Mouse (Mus musculus) spleen, adult 10 weeks (tissue): Measurements from ENCODE around the gene Rnase12. TPM values are rescaled to one million over a fixed set of nuclear protein-coding genes. Genes with fewer than 3 reads are reported as not detected.

Experiments used
- polyA plus RNA-seq: library from polyadenylated mRNA; stranded (reverse); fragments of 350-450 nt; fragmentation: Illumina TruSeq; extraction: RNeasy Lipid Tissue Mini Kit (QIAGEN cat#74804); gene quantifications from one replicate; pipeline ENCODE4 v1.2.3, GENCODE M21; 2015; ENCODE audit warnings: low replicate concordance; ENCODE audit not compliant: insufficient read depth

Rnase12 gene
- 4.4 TPM for polyA plus RNA-seq

DNA sequence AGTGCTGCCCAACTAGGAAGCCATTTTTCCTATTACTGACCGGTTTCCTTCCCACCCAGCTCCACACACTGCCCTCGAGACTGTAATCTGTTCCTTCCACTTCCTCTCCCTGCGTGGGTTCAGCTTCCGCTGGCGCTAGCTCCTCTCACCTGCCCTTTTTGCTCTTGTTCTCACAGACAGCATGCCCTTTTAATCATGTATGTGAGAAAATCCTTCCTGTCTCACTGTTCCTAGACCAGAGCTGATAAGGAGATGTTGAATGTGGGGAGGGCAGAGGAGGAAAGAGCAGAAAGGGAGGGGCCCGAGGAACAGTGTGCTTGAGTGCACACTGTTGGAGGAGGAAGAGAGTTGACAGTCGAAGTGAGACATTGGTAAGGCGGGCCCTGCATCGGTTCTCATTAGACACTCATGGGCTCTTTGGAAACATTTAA, at the start of gene Rnase12:
Rnase12 (minus strand) TSS at position 261 of the 431 bp plus-strand sequence.

DNA sequence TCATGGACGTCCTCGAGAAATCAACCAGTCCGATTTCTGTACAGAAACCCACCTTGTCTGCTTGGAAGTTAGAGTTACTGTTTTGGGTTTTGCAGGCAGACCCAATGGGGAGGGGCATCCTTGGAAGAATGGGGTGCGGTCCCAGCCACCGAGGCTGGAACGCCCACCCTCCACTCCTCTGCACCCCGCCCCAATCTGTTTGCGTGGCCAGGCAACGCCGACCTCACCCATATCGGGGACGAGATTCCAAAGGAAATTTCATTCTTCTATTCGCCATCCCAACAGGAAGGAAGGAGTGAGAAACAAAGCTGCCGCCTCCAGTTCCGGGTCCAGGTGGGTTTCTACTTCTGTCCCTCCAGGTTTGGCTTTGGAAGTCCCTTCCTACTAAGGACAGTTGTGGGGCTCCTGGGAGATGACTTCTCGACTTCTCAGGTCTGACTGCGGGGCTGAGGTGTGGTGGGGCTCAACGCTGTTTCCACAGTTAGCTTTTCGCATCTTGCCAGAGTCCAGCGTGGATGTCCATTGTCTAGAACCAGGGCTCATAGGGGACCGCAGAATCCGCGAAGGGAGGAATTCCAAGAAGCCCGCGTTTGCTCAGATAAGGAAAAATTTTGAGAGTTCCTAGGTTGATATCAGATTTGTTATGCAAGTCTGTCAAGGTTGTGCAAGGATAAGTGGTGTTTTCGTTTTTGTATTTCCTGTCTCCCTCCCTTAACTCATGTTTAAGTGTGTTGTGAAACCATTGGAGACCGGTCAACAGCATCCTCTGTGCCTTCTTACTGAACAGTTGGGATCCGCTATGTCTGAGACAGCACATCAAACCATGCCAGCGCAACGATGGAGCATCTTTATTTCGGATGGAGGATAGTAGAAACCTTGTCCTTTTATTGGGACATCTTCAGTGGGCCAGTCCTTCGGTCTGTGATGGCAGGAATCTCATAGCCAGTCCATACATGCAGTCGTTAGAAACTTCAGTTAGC, 33.8 kb upstream of the Rnase12 start, which contains the start of the genes Rnase4 and Ang:
Rnase4 (plus strand) TSS at position 157 of the 980 bp plus-strand sequence.
Ang (plus strand) TSS at position 230 of the 980 bp plus-strand sequence.

DNA sequence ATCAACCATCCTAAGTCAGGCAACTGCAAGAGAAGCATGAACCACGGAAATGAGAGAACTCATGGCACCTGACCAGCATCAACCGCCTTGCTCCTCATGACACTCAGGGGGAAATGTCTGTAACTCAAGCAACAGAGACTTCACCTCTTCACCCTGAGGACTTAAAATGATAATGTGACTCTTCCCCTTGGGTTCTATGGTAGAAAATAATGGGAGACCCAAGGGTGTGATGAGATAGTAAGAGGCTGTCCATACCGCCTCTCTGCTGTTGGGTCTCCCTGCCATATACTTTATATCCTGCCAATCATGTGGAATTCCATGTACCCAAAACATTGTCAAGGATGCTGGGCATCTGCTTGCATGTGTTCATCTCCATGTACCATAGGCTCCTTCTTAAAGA, 16.9 kb upstream of the Rnase12 start, which contains the start of gene Olfr750:
Olfr750 (minus strand) TSS at position 101 of the 400 bp plus-strand sequence.

DNA sequence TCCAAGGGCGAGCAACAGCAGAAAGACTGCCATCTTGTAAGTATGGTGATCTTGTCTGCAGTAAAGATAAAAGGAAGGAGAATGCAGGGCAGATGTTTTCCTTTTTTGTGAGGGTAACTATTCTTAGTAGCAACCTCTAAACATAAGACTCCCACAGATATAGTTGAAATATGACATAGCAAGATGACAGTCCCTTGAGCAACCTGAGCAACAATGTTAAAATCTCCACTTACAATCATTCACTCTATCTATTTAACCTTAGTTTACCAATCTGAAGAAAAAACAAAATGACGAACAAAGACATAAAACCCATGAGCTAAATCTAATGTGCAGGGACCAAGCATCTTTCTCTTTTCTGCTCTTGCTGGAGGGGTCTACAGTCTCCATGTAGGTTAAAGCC, 7.4 kb downstream of the Rnase12 start, which contains the start of gene Rnase11:
Rnase11 (minus strand) TSS at position 101 of the 400 bp plus-strand sequence.

DNA sequence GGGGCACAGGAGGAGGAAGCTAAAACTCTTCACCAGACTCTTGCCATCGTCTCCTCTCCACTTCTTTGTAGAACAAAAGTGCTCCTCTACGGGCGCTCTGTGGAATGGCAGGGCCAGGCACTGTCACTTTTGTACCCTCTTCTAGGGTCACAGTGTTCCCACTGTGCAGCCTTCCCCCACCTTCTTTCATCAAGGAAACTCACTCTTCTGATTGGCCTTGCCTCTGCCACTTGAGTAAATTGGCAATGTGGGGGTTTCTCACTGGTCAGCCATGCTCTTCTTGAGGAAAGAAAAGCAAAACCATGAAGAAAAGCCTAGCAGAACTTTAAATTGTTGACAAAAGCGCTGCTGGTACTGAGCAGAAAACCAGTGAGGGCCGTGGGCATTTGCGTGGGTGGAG, 15.7 kb downstream of the Rnase12 start, which contains the start of gene Rnase9:
Rnase9 (minus strand) TSS at position 101 of the 400 bp plus-strand sequence.

DNA sequence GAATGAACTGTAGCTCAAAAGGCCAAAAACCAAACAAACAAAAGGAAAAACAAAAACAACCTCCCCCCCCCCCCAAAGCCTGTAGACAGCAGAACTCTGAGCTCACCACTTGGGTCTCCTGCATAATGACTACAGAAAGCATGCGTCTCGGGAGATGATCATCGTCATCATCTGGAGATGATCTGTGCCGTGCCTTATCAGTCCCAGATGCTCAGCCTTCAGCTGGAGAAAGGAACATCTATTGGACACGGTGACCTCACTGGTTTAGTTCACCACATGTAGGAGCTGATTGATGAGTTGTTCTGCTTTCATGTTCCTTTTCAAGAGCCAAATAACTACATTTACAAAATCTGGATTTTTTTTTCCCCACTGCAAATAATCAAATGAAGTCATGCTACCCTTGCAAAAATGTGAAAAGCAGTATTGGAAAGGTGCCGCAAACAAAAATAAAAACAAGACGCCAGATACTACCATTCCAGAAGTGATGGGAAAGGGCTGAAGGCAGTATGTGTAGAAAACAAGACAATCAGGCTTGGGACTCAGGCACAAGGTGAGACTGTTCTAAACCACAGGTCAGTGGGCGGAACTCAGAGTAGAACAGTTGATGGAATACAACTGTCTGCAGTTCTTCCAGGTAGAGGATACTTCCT, 50.2 kb downstream of the Rnase12 start, which contains the start of gene Rnase10:
Rnase10 (plus strand) TSS at position 600 of the 650 bp plus-strand sequence.

Other genes starting within 250 kb of the Rnase12 start
- gene Ccnb1ip1, start 249.9 kb downstream of the Rnase12 start, polyA plus RNA-seq = not detected
- 122 TPM for gene Parp2, start 249.8 kb downstream of the Rnase12 start, polyA plus RNA-seq
- gene Tep1, start 187.1 kb downstream of the Rnase12 start, polyA plus RNA-seq = 58.6 TPM
- 0.44 TPM for gene Klhl33, start 160.2 kb downstream of the Rnase12 start, polyA plus RNA-seq
- 54.5 TPM for gene Osgep, start 132.8 kb downstream of the Rnase12 start, polyA plus RNA-seq
- gene Apex1, start 132.7 kb downstream of the Rnase12 start, polyA plus RNA-seq = 60.1 TPM
- 134 TPM for gene Pip4p1, start 126.8 kb downstream of the Rnase12 start, polyA plus RNA-seq
- 58.5 TPM for gene Pnp, start 126.6 kb downstream of the Rnase12 start, polyA plus RNA-seq
- 76.0 TPM for gene Gm49342, start 113.1 kb downstream of the Rnase12 start, polyA plus RNA-seq
- 4.6 TPM for gene Pnp2, start 101.7 kb downstream of the Rnase12 start, polyA plus RNA-seq
- 0.26 TPM for gene Rnase10, start 49.9 kb downstream of the Rnase12 start, polyA plus RNA-seq
- gene Rnase9, start 15.8 kb downstream of the Rnase12 start, polyA plus RNA-seq = not detected
- gene Rnase11, start 7.5 kb downstream of the Rnase12 start, polyA plus RNA-seq = not detected
- gene Olfr750, start 16.8 kb upstream of the Rnase12 start, polyA plus RNA-seq = not detected
- 32.5 TPM for gene Rnase4, start 33.4 kb upstream of the Rnase12 start, polyA plus RNA-seq
- 5.4 TPM for gene Ang, start 33.5 kb upstream of the Rnase12 start, polyA plus RNA-seq
- gene Eddm3b, start 56.8 kb upstream of the Rnase12 start, polyA plus RNA-seq = not detected
- gene Rnase6, start 66.2 kb upstream of the Rnase12 start, polyA plus RNA-seq = 227 TPM
- gene Rnase1, start 89.1 kb upstream of the Rnase12 start, polyA plus RNA-seq = 7.4 TPM
- gene Rnase2b, start 104.6 kb upstream of the Rnase12 start, polyA plus RNA-seq = not detected
- gene Ang2, start 141.5 kb upstream of the Rnase12 start, polyA plus RNA-seq = not detected
- gene Ear14, start 145.7 kb upstream of the Rnase12 start, polyA plus RNA-seq = not detected
- gene Rnase2a, start 198.5 kb upstream of the Rnase12 start, polyA plus RNA-seq = not detected